Mouse (Mus musculus) cerebellum, adult 2 months (tissue): ENCODE results near the gene Cadm1. TPM values are rescaled to one million over a fixed set of nuclear protein-coding genes. Genes with fewer than 3 reads are reported as not detected.

Experiments
- DNase-seq, 2 experiments: peaks; one replicate each; pipeline ENCODE4 v3.0.0; 2021
- H3K27ac ChIP-seq: fragments of 200-500 bp; 2 replicates; pipeline ENCODE4 v1.5.1; 2012; ENCODE audit warnings: low read length, control low read depth, inconsistent platforms; ENCODE audit not compliant: insufficient read depth
- H3K27me3 ChIP-seq: fragments of 200-500 bp; 2 replicates; pipeline ENCODE4 v1.6.1; 2012; ENCODE audit warnings: inconsistent platforms, mild to moderate bottlenecking, low read length, moderate library complexity; ENCODE audit not compliant: control insufficient read depth, insufficient read depth
- H3K4me1 ChIP-seq: fragments of 200-500 bp; 2 replicates; pipeline ENCODE4 v1.6.1; 2011; ENCODE audit warnings: low read length; ENCODE audit not compliant: control insufficient read depth, insufficient read depth
- H3K4me3 ChIP-seq: fragments of 200-500 bp; replicated peaks from 2 replicates; pipeline ENCODE3; 2011; ENCODE audit warnings: mild to moderate bottlenecking, low read depth, low read length, control low read depth; ENCODE audit not compliant: insufficient read depth
- CTCF ChIP-seq: fragments of 200-500 bp; IDR thresholded peaks from 2 replicates; pipeline ENCODE4 v1.5.1; 2011; ENCODE audit warnings: low read depth, mild to moderate bottlenecking, control low read depth, low read length, moderate library complexity, borderline replicate concordance; ENCODE audit not compliant: insufficient read depth
- POLR2A ChIP-seq: fragments of 200-500 bp; IDR thresholded peaks from 2 replicates; pipeline ENCODE4 v1.6.1; 2011; ENCODE audit warnings: low read length, control low read depth, borderline replicate concordance; ENCODE audit not compliant: insufficient read depth
- WGBS: fragments of 180-500 bp; shearing (Covaris S2); methylation state at CpG from one replicate; pipeline ENCODE4 v1.1.7; 2018; 5-methylcytosine and 5-hydroxymethylcytosine counted together
- polyA plus RNA-seq: library from polyadenylated mRNA; depleted of rRNA; stranded (reverse); fragments of >200 nt; gene quantifications from 2 replicates; pipeline ENCODE4 v1.2.3, GENCODE M21; 2012; rRNA removed

Cadm1 gene
- 55.9 and 66.7 TPM in 2 replicates for polyA plus RNA-seq

DNA sequence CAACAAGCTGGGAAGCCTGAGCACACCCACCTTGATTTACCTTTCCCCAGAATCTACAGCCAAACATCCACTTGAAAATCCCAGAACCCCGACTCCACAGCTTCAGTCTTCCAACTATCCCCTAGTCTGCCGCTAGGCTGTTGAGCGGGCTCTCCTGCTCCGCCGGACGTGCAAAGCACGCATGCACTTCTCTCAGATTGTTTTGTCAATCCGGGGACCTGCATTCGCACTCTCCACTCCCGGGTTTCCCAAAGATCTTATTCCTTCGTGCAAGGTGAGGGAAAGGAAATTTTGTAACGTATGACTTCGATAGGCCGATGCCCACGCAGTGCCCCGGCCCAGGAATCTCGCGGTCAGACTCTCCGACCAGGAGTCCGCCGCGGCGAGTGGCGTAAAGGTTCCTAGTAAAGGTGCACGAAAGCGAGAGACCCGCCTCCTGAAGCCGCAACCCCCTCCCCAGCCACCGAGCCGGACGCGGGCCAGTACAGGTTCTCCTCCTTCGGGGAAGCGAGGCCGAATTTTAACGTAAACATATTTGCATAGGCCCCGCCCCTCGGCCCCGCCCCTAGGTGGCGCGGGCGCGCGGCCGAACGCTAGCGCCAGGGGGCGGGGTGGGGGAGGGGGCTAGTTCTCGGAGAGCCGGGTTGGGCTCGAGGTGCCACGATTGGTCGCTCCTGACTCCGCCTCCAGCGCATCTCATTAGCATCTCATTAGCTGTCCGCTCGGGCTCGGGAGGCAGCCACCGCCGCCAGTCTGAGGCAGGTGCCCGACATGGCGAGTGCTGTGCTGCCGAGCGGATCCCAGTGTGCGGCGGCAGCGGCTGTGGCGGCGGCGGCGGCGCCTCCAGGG is at the start of gene Cadm1:
Gene Cadm1 (plus strand): TSS at position 572 of the 849 bp plus-strand sequence.
- peak within 1 kb of the TSS; percentile 97 for H3K4me3 ChIP-seq
- TF ChIP-seq POLR2A, result peak; percentile 98
- TF ChIP-seq CTCF, result peak; percentile 71
- no peaks in the 10 kb centered on the region for H3K27me3 ChIP-seq
- peak within 1 kb of the TSS; percentile 92 for H3K27ac ChIP-seq
- peak; percentile 97 to 99 for DNase-seq
- WGBS, result under 1% methylated on average over 72 of the region's 72 CpGs
- H3K4me1 ChIP-seq, result peaks cover 1% of the 10 kb centered on the region; the same call in 1 of the 2 replicates

DNA sequence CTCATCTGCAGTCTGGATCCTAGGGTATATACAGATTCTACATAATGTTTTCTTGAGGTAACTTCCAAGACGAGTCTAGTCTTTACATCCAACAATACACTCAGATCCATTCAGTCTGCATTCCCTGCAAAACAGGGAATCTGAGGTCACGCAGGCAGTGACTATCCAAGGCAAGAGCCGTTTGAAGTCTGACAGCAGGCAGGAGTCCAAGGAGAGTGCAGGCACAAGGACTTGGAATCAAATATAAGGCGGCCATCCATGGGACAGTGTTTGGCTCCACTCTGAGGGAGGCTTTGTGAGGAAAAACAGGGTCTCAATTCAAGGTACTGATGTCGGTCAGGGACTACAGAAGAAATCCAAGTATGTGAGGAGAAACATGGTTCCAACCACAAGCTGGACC is 45.5 kb upstream of the Cadm1 start:
- WGBS, result 71% methylated on average over 5 of the region's 5 CpGs
- Histone ChIP-seq H3K27me3 (no peaks in the 10 kb centered on the region), H3K27ac (no peak overlapping the region), H3K4me3 (no peak overlapping the region), H3K4me1 (no peaks in the 10 kb centered on the region)
- no peak for TF ChIP-seq CTCF
- TF ChIP-seq POLR2A, result no peak
- no peak for DNase-seq

DNA sequence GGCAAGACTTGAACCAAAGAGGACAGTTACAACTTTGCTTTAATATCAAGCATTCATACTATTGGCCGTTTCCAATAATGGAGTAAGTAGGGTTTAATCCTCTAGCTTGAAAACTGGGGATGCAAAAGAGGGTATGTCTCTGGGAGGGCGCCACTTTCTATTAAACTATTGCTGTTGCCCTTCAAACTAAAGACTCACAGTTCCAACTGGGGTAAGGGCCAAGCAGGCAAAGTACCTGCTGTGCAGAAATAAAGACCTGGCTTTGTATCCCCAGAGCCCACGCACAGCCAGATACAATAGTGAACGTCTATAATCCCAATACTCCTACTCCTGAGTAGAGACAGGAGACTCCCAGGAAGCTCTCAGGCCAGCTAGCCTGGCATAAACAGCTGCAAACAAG is 44.8 kb upstream of the Cadm1 start:
- WGBS, result 63% methylated on average over 4 of the region's 4 CpGs
- H3K4me3 ChIP-seq, result no peak overlapping the region
- no peaks in the 10 kb centered on the region for H3K27me3 ChIP-seq
- no peak for TF ChIP-seq POLR2A
- TF ChIP-seq CTCF, result no peak
- no peak overlapping the region for H3K27ac ChIP-seq
- no peaks in the 10 kb centered on the region for H3K4me1 ChIP-seq
- no peak for DNase-seq

DNA sequence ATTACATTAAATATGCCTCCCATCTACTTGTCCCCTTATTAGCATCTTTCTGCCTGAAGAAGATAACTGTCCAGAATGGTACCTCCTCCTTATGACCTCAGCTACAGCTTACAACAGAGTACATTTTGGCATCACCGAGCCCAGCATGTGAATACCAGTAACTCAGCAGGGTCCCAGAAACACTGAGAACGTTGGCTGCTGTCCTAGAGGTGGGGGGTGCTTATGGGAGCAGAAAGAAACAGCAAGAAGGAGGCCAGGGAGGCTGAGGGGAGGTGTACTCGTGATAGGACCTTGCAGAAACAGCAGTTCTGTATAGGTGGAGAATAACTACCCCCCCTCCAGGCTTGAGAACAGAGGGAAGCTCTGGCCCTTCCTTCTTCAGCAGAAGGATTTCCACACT is 30.2 kb upstream of the Cadm1 start:
- WGBS, result 4% methylated on average over 3 of the region's 3 CpGs
- TF ChIP-seq CTCF (no peak), POLR2A (no peak)
- Histone ChIP-seq H3K4me3 (no peak overlapping the region), H3K27me3 (no peaks in the 10 kb centered on the region), H3K27ac (no peak overlapping the region), H3K4me1 (peaks cover 8% of the 10 kb centered on the region; the same call in 1 of the 2 replicates)
- DNase-seq, result peak; percentile 48 to 60

DNA sequence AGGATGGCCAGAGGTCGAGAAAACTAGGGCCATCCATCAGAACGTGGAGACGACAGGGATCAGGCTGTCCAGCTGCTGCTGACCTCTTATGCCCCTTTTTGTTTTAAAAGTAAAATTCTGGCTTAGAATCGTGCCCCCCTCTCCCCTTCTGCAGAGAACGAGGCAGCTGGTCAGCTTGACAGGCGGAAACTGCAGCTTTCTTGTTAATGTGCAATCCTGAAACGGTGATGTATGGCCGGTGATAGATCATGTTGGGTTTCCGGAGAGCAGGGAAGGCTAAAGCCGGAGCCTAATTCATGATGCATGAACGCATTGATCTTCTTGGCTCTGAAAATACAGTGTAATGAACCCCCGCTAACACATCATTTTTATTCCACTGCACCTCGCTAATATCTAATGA is 24.0 kb upstream of the Cadm1 start:
- no peak overlapping the region for H3K27ac ChIP-seq
- no peak for TF ChIP-seq POLR2A
- TF ChIP-seq CTCF, result no peak
- H3K4me1 ChIP-seq, result no peaks in the 10 kb centered on the region
- WGBS, result 66% methylated on average over 13 of the region's 13 CpGs
- H3K27me3 ChIP-seq, result no peaks in the 10 kb centered on the region
- H3K4me3 ChIP-seq, result no peak overlapping the region
- no peak for DNase-seq

DNA sequence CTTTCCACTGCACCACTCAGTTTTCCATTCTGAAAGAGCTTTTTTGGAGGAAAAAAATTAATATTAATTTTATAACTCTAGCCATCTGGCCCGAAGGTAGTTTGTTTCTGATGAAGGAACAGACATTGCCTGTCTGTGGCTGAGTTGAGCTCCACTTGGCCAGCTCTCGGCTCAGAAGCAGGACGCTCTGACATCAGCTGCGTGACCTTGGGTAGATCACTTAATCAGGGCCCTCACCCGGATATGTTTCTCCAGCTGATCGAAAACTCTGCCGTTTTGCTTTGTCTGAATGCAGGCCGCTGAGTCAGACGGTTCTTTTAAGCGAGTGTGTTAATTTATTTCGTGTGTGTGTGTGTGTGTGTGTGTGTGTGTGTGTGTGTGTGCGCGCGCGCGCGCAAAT is 23.1 kb upstream of the Cadm1 start:
- 92% methylated on average over 17 of the region's 17 CpGs for whole genome bisulfite sequencing
- no peak overlapping the region for H3K27ac ChIP-seq
- DNase-seq, result no peak
- no peak for TF ChIP-seq CTCF
- no peak overlapping the region for H3K4me3 ChIP-seq
- no peaks in the 10 kb centered on the region for H3K4me1 ChIP-seq
- H3K27me3 ChIP-seq, result no peaks in the 10 kb centered on the region

DNA sequence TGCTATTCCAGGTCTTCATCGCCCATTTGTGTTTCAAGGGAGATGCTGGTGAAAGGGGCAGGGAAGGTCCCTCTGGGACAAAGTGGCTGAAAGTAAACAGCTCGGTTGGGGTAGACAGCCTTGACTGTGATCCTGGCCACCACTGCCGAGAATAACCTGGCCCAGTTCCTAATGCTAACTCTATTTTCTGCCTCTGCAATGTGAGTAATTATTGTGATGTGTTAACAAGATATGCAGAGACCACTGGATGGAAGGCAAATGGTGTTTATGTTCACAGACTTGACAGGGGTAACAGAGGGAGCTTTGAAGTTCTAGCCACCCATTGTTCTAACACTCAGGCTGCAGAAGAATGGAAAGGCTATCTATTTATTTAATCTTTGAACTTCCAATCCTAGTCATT is 21.9 kb upstream of the Cadm1 start:
- DNase-seq, result no peak
- no peak overlapping the region for H3K27ac ChIP-seq
- H3K27me3 ChIP-seq, result no peaks in the 10 kb centered on the region
- no peak overlapping the region for H3K4me3 ChIP-seq
- no peaks in the 10 kb centered on the region for H3K4me1 ChIP-seq
- TF ChIP-seq CTCF (no peak), POLR2A (no peak)
- 62% methylated on average over 3 of the region's 3 CpGs for WGBS

DNA sequence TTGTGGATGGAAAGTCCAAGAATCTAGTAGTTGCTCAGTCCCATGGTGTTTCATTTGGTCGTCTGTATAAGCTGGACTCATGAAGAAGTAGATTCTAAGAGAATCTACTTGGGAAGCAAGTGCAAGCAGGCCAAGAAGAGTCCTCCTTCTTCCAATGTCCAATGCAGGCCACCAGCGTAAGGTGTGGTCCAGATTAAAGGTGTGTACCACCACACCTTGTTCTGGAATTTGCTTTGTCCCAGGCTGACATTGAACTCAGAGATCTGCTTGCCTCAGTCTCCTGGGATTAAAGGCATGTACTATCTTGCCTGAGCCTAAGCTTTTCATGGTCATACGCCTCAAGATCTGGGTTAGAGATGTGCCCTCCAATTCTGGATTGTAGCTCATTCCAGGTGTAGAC is 17.5 kb upstream of the Cadm1 start:
- no peak for DNase-seq
- H3K4me1 ChIP-seq, result no peaks in the 10 kb centered on the region
- no peak overlapping the region for H3K27ac ChIP-seq
- WGBS, result 89% methylated on average over 3 of the region's 3 CpGs
- H3K4me3 ChIP-seq, result no peak overlapping the region
- TF ChIP-seq CTCF, result no peak
- no peak for TF ChIP-seq POLR2A
- H3K27me3 ChIP-seq, result no peaks in the 10 kb centered on the region
